Mouse (Mus musculus): Measurements from ENCODE around the gene Pgp. TPM values are rescaled to one million over a fixed set of nuclear protein-coding genes. Genes with fewer than 3 reads are reported as not detected.
"Not testable (repeated sequence)": the region's sequence is repeated elsewhere in the genome, so short reads cannot be mapped to it uniquely, and the experiment has no call there.

Gene Pgp
- total RNA-seq (2021) = 71.8 and 83.4 TPM in 2 replicates
- long read RNA-seq, transcript Pgp-202 (1 exons, 2,428 nt) = minor isoform, 92 of 352 reads
- long read RNA-seq, transcript Pgp-201 (2 exons, 2,627 nt) = major isoform, 256 of 352 reads
- long read RNA-seq, partial matches to known transcripts = 0 of 352 reads
- long read RNA-seq, other reads (novel, unspliced or antisense) = 4 of 352 reads

- DNase-seq = peak; percentile 99
These were observed at the start of gene Pgp, which contains the start of gene E4f1 for GRCm38 (mm10) chr17:24469910-24470602. Gene Pgp (plus strand): TSS chr17:24470392. Gene E4f1 (minus strand): TSS chr17:24470313.

- DNase-seq = no peak
These were observed 47.1 kb upstream of the Pgp start for GRCm38 (mm10) chr17:24423114-24423513.

DNA sequence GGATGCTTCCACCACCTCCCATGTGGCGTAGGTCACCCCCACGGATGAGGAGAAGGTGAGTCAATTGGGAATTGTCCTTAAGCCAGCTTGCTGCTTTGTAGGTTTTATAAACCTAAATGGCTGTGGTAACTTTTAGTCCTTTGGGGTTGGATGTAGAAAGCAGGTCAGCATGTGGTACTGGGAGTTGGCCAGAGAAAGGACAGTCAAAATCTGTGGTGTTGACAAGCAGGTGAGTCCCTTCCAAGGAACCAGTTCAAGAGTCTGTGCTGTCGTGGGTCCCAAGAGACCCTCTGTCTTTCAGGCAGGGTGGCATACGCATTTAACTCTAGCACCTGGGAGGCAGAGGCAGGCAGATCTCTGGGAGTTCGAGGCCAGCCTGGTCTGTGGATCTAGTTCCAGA lies 45.7 kb upstream of the Pgp start:
- no peak for DNase-seq

DNA sequence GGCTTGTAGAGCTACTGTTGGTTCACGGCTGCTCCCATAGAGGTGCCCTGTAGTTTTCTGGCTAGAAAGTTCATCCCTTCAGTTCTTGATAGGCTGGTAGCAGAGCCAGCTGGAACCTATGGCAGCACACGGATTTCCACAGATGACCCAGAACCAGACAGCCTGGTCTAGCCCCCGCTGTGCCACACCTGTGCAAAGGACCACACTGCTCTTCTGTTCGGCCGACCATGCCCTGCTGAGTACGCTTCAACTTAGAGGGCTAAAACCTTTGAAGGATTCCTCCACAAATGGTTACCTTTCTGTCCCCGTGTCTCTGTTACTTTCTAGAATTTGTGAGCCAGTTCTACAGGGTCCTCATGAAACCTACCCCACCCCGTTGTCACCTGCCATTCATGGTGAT lies 44.9 kb upstream of the Pgp start:
- not testable (repeated sequence) for DNase-seq

- no peak for DNase-seq
These were observed 44.3 kb upstream of the Pgp start for GRCm38 (mm10) chr17:24425905-24426304.

GRCm38 (mm10) chr17:24426471-24427169 lies 43.6 kb upstream of the Pgp start, which contains the start of gene Eci1:
Gene Eci1 (plus strand): TSS chr17:24426641.
- peak; percentile 98 for DNase-seq

DNA sequence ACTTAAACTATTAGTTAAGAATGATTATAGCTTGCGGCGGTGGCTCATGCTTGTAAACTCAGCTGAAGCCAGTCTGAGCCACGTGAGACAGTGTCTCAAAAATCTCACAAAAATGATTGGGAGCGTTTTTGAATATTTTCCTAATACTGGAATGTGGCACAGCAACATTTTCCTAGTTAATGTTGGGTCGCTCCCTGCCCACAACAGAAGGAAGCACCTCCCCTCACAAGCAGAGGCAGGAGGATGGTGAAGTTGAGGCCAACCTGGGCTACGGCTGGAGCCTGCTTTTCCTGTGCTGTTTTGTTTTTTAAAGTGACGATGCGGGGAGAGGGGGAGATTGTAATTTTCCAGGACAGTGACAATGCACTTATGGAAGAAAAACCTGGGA lies 43.0 kb upstream of the Pgp start:
- DNase-seq = no peak

- no peak for DNase-seq
These were observed 40.8 kb upstream of the Pgp start for GRCm38 (mm10) chr17:24429201-24429983.

- no peak for DNase-seq
These were observed 33.2 kb upstream of the Pgp start for GRCm38 (mm10) chr17:24437016-24437415.

DNA sequence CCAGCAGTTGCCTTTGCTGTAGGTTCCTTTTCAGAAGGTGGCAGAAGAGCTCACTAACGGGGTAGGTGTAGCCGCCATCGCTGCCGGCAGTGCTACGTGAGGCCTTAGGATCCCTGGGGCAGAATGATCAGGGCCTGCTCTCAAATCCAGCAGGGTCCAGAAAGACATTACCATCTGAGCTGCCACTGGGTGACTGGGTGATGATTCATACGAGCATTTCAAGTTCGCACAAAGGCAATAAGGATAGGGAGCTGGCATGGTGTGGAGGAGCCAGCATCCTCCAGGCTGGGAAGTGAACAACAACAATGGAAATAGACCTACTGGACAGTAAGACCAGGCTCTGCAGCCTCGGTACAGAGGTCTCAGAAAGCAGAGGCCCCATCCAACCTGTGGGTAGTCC lies 29.8 kb upstream of the Pgp start:
- no peak for DNase-seq

DNA sequence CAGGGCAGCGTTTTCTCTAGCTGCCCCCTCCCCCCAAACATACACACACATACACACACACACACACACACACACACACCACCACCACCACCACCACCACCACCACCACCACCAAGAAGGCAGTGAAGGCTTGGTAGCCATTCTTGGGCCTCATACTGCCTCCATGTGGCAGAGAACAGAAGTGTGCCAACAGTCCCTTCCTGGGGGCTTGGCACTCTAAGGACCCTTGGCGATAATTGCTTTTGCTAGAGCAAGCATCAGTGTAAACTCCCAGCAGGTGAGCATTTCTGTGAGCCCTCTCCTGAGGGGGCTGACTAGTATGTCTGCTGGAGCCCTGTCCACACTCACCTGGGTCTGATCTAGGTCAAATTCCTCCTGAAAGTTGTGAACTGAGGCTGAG lies 29.0 kb upstream of the Pgp start:
- no peak for DNase-seq

DNA sequence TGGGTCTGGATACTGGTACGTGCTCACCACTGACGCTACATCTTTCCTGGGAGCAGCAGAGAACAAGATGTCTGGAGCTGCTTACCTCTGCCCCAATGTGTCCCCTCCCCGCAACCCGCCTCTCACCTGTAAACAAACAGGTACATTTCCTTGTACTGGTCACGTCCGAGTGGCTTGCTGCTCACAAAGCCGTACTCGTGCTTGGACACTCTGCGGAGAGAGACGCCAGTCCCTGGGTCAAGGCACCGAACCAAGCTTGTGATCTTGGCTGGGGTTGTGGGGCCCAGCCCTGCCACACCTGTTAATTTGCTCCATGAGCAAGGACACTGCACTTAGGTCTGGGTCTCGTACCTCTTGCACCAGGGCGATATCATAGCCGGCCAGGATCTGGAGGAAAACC lies 28.1 kb upstream of the Pgp start:
- DNase-seq = no peak

DNA sequence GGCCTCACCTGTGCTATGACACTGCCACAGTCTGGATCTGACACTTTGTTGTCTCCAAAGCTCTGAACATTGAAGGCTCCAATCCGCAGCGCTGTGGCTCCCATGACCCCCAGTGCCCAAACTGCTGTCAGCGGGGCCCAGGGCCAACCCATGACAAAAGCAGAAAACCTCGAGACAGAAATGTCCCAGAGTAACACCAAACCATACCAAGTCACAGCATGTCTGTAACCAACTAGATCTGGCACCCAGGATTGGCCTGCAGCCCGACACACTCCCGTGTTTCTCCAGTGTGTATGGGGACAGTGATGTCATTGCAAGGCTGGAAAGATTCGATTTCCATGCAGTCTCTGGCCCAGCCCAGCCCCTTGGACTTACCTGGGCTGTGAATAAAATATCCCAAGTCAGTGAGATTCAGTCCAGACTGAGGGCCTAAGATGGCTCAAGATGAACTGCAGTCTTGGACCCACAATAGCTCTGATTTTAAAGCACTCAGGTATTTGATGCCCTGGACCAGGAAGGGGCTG lies 27.5 kb upstream of the Pgp start, which contains the start of gene Dnase1l2:
TSS of gene Dnase1l2 (minus strand) at position 474 of the 524 bp plus-strand sequence.
- DNase-seq = no peak

- no peak for DNase-seq
These were observed 26.8 kb upstream of the Pgp start for GRCm38 (mm10) chr17:24443409-24443808.

GRCm38 (mm10) chr17:24446590-24446989 lies 23.6 kb upstream of the Pgp start:
- no peak for DNase-seq

DNA sequence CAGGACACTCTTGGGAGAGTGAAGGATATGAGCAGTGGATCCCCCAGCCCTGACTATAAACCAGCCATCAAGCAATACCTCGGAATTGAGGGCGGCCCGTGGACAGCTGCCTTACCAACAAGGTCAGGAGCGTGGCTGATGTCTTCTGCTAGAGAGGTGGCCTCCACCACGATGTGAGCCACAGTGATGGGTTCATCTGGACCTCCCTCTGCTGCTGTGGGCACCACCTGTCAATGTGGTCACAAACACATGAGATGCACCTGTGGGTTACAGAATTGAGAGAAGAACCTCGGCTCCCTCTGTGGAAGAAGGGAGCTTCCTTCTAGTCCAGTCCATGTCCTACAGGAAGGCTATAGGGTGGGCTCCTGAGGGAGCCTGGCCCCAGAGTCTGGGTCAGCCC lies 20.7 kb upstream of the Pgp start:
- no peak for DNase-seq

GRCm38 (mm10) chr17:24451220-24451619 lies 19.0 kb upstream of the Pgp start:
- DNase-seq = no peak

GRCm38 (mm10) chr17:24453372-24453771 lies 16.8 kb upstream of the Pgp start:
- no peak for DNase-seq

DNA sequence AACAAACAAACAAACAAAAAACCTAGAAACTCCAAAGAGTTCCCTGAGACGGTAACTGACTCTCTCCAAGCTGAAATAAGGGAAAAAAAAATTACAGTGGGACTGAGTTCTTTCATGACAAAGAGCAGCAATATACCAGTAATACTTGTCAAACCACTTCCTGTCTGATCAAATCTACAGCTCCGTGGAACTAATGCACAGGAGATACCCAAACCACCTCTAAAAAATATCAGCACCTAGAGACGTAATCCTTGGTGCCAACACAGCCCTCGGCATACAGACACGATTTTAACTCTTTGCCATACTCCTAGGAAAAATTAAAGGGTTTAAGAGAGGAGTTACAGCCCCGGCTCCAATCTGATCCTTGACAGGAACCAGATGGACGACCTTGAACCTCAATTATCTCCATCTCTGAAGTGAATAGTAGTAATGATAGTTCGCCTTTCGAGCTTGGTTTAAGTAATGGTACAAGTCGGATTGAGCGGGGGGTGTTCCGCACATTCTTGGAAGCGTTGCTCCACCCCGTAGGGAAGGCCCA lies 15.9 kb upstream of the Pgp start:
- DNase-seq = no peak

DNA sequence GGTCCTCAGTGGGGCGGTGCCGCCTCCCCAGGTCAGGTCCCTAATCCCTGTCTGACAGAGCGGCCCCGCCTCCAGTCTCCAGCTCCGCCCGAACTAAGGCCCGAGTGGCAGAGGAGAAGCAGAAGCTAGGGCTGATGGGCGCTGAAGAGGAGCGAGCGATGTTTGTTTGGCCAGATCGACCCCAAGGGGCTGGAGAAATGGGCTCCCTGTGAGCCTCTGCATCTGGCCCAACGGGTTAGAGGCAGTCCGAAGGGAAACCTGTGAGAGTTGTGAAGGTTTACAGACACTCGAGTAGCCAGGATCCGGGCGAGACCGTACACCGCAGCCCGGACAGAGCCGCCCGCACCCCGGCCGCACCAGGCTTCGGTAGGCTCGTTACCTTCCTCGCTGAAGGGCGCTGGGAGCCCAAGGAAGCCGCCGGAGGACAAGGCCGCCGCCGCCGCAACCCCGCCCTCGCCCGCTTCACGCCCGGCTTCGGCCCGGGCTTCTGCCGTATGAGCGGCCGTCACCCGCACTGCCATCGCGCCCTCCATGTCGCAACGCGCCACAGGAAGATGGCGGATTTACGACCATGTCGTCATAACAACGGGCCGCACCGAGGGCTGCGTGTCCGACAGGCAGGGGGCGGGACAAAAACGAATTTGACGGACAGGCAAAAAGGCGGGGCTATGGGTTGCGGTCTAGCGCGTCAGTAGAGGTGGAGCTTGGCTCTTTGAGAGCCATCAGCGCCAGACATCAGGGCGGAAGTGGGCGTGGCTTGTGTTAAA lies 15.3 kb upstream of the Pgp start:
- DNase-seq = peak; percentile 98

GRCm38 (mm10) chr17:24455523-24456206 lies 14.5 kb upstream of the Pgp start:
- DNase-seq = not testable (repeated sequence)
